Mouse (Mus musculus): Measurements from ENCODE around the gene Slc25a39. TPM values are rescaled to one million over a fixed set of nuclear protein-coding genes. Genes with fewer than 3 reads are reported as not detected.
"Not testable (repeated sequence)": the region's sequence is repeated elsewhere in the genome, so short reads cannot be mapped to it uniquely, and the experiment has no call there.

Gene Slc25a39
- polyA plus RNA-seq, 1 experiment = not detected

DNA sequence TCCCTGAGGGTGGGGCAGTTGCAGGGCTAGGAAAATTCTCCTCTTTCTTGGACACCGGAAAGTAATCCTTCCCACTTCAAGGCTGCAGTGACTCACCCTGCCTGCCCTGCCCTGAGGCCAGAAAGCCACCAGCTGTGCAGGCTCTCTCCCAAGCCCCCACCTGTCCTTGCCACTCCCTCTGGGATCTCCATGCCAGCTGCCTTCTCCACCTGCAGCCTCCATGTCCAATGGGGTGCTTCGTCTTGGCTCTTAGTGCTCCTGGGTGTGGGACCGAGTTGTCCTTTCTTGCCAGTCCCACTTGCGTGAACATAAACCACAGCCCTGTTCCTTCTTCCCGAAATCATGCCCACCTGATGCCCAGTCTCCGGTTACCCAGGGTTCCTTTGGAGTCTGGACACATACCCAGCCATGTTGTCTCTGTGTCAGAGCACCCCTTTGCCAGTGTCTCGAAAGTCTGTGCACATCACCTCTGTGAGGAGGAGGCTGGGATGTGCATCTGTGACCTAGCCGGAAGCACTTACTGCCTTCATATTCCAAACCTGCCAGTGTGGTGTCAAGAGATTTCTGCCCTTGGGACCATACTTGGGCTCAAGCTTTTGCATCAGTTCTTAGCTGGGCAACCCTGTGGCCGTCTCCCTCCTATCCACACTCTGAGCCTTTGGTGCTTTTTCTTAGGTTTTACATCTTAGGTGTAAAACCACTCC is 13.2 kb downstream of the Slc25a39 start:
- 28% methylated on average over 9 of the region's 9 CpGs for WGBS
- H3K27ac ChIP-seq (ENCODE audit: insufficient read depth, low read depth, low read length) = peak overlapping the region; percentile 95

DNA sequence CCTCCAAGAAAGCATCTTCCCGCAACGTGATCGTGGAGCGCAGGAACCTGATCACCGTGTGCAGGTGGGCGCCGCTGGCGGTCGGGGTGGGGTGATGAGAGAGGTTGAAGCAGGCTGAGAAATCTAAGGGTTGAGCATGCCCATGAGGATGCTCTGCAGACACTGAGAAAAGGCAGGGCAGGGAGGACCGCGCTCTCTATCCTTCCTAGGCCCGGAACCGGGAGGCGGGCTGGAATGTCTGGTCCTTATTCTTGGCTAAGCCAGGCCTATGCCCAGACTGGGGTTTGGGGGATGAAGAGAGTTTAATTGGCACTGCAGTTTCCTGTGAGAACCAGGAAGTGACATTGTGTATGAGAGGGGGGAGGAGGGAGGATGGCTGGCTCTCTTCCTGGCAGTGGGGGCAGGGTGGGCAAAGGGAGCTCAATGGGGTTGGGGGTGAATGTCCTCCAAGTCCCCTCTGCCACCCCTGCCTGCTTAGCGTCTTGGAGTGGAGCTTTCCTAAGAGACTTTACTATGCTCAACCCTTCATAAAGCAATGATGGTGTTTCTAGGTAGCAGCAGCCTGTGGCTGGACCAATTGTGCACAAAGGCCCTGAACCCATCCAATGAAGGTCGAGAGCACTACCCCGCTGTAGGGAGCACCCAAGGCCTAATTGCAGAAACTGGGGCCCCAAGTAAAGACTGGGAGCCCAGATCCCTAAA is 13.9 kb downstream of the Slc25a39 start:
- WGBS = 3% methylated on average over 17 of the region's 17 CpGs
- Histone ChIP-seq H3K27ac (ENCODE audit: insufficient read depth, low read depth, low read length) (peak overlapping the region; percentile 95), H3K4me3 (ENCODE audit: insufficient read depth, low read depth, low read length) (peak overlapping the region; percentile 88), H3K4me1 (ENCODE audit: control insufficient read depth, insufficient read depth, low read length) (peaks cover 34% of the 10 kb centered on the region)
- TF ChIP-seq CTCF (IDR thresholded peaks at IDR 0.05; ENCODE audit: insufficient read depth, low read depth, low read length) (no peak), POLR2A (IDR thresholded peaks at IDR 0.05; ENCODE audit: insufficient read depth, low read depth, low read length) (no peak; the same call in 1 of the 2 replicates)

More for the DNA sequence above, 13.2 kb downstream of the Slc25a39 start:
- peak overlapping the region; percentile 88 for H3K4me3 ChIP-seq (ENCODE audit: insufficient read depth, low read depth, low read length)
- TF ChIP-seq POLR2A (IDR thresholded peaks at IDR 0.05; ENCODE audit: insufficient read depth, low read depth, low read length) = no peak
- no peak for TF ChIP-seq CTCF (IDR thresholded peaks at IDR 0.05; ENCODE audit: insufficient read depth, low read depth, low read length)
- peaks cover 41% of the 10 kb centered on the region for H3K4me1 ChIP-seq (ENCODE audit: control insufficient read depth, insufficient read depth, low read length)

DNA sequence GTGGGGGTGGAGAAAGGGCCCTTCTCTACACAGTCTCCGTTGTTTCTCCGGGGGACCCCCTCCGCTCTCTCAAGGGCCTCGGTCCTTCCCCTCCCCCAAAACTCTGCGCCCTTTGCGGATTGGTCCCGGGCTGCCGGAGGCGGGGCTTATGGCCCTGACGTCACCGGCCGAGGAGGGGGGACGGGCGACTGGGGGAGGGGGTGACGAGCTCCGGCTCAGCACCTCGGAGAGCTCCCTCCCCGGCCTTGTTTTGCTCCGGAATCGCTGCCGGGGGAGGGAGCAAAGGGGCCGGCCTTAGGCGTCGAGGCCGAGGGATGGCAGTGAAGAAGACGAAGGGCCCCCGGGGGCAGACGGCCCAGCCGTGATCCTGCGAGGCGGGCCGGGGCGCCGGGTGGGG is 14.5 kb downstream of the Slc25a39 start, which contains the start of gene Rundc3a:
Gene Rundc3a, plus strand, starts transcription at position 166 of the 397 bp plus-strand sequence.
- TF ChIP-seq POLR2A (IDR thresholded peaks at IDR 0.05; ENCODE audit: insufficient read depth, low read depth, low read length) = peak; percentile 73
- TF ChIP-seq CTCF (IDR thresholded peaks at IDR 0.05; ENCODE audit: insufficient read depth, low read depth, low read length) = no peak
- WGBS = under 1% methylated on average over 34 of the region's 34 CpGs
- H3K4me1 ChIP-seq (ENCODE audit: control insufficient read depth, insufficient read depth, low read length) = peaks cover 33% of the 10 kb centered on the region

DNA sequence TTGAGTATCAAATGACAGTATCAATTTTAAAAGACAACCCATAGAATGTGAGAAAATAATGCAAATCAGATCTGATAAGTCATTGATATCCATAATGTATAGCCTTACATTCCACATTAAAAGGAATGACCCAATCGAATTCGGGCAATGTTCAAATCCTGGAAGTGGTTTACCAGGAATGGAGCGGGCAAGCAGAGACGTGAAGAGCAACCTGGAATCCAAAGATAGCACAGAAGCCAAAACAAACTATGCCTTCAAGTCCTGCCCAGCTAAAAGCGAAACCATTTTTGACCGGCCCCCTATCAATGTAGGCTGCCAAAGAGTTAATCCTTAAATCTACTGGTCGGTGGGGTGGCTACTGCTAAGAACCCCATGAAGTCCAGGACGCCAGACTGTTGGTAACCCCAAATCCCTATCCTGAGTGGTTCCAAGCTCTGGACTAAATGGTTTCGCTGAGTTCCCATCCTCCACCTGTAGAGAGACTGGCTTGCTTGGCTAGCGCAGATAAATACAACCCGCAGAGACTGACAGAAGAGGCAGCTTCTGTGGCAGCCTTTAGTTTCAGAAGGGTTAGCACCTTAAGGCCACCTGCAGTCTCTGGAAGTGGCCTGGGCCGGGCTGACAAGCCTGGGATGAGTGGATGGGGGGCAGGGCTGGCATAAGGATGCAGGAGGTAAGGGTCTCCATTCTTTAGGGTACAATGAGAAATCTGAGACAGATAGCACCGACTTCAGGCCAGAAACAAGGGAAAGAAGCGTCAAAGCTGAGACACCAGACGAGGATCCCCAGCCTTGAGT is 15.1 kb downstream of the Slc25a39 start:
- 19% methylated on average over 15 of the region's 15 CpGs for WGBS
- TF ChIP-seq POLR2A (IDR thresholded peaks at IDR 0.05; ENCODE audit: insufficient read depth, low read depth, low read length) = no peak
- TF ChIP-seq CTCF (IDR thresholded peaks at IDR 0.05; ENCODE audit: insufficient read depth, low read depth, low read length) = no peak
- H3K4me1 ChIP-seq (ENCODE audit: control insufficient read depth, insufficient read depth, low read length) = peaks cover 27% of the 10 kb centered on the region

More for the DNA sequence above, 14.5 kb downstream of the Slc25a39 start, which contains the start of gene Rundc3a:
- Histone ChIP-seq H3K4me3 (ENCODE audit: insufficient read depth, low read depth, low read length) (peak within 1 kb of the TSS; percentile 88), H3K27ac (ENCODE audit: insufficient read depth, low read depth, low read length) (peak within 1 kb of the TSS; percentile 95)

DNA sequence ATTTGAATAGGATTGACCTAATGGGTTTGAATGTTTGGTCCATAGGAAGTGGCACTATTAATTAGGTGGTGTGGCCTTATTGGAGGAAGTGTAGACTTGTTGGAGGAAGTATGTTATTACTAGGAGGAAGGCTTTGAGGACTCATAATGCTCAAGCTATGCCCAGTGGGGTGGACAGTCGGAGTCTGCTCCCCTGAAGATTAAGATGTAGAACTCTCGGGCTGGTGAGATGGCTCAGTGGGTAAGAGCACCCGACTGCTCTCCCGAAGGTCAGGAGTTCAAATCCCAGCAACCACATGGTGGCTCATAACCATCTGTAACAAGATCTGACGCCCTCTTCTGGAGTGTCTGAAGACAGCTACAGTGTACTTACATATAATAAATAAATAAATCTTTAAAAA is 18.3 kb downstream of the Slc25a39 start:
- H3K27ac ChIP-seq (ENCODE audit: insufficient read depth, low read depth, low read length); H3K4me3 ChIP-seq (ENCODE audit: insufficient read depth, low read depth, low read length); H3K4me1 ChIP-seq (ENCODE audit: control insufficient read depth, insufficient read depth, low read length): not testable (repeated sequence)
- 87% methylated on average over 4 of the region's 5 CpGs for WGBS

More for the DNA sequence above, 15.1 kb downstream of the Slc25a39 start:
- Histone ChIP-seq H3K4me3 (ENCODE audit: insufficient read depth, low read depth, low read length) (peak overlapping the region; percentile 46), H3K27ac (ENCODE audit: insufficient read depth, low read depth, low read length) (peak overlapping the region; percentile 91)

DNA sequence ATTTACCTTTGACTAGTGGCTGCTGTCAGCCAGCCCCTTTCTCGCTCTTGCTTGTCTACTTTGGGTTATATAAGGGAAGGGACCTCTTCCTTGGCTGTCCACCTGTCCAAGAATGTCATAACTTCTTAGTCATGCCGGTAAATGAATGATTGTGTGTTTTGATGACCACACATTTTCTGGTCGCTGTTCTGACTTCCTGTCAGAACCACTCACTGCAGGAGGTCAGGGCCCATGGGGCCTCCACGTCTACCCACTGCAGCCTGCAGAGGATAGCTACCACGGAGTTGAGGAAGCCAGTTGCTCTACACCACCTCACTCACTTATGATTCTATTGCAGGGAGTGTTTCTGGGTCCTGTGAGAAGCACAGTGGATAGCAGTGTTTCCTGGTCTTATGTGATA is 21.6 kb downstream of the Slc25a39 start:
- 79% methylated on average over 5 of the region's 5 CpGs for WGBS

DNA sequence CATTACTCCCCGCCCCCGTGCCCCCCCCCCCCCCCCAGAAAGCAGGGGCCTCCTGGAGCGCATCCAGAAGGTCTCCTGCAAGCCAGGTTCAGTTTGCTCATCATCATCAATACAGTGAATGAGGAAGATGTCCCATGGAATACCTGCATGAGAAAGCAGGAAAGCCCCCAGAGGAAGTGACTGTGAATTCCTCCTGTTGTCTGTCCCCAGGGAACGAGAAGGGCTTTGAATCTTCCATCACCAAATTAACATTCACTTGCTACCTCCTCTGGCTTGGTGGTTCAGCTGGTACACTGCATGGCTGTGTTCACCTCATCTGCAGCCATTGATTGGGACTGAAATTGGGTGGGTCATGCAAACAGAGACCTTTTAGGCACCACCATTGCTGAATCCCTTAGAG is 22.7 kb downstream of the Slc25a39 start:
- Histone ChIP-seq H3K4me1 (ENCODE audit: control insufficient read depth, insufficient read depth, low read length) (peaks cover 3% of the 10 kb centered on the region; the same call in 1 of the 2 replicates), H3K4me3 (ENCODE audit: insufficient read depth, low read depth, low read length) (no peak overlapping the region), H3K27ac (ENCODE audit: insufficient read depth, low read depth, low read length) (no peak overlapping the region)
- WGBS = 40% methylated on average over 4 of the region's 4 CpGs
- TF ChIP-seq POLR2A (IDR thresholded peaks at IDR 0.05; ENCODE audit: insufficient read depth, low read depth, low read length) (no peak), CTCF (IDR thresholded peaks at IDR 0.05; ENCODE audit: insufficient read depth, low read depth, low read length) (no peak)

More for the DNA sequence above, 21.6 kb downstream of the Slc25a39 start:
- TF ChIP-seq CTCF (IDR thresholded peaks at IDR 0.05; ENCODE audit: insufficient read depth, low read depth, low read length) (no peak), POLR2A (IDR thresholded peaks at IDR 0.05; ENCODE audit: insufficient read depth, low read depth, low read length) (no peak)
- Histone ChIP-seq H3K4me3 (ENCODE audit: insufficient read depth, low read depth, low read length) (no peak overlapping the region), H3K4me1 (ENCODE audit: control insufficient read depth, insufficient read depth, low read length) (peaks cover 3% of the 10 kb centered on the region; the same call in 1 of the 2 replicates), H3K27ac (ENCODE audit: insufficient read depth, low read depth, low read length) (no peak overlapping the region)

DNA sequence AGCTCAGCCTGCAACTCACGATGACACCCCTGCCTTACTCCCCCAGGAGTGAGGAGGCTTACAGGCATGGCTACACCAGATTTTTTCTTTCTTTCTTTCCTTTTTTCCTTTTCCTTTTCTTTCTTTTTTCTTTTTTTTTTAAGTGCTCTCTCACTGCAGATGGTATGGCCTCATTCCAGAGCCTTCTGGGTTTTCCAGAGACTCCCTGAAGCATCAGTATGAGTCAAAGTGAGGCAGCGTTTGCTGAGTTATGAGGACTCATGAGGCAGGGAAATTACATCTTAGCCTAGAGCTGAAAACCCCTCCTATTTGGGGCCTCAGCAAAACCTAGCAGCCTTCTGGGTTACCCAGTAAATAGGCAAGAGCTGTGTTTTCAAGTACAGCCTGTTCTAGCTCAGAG is 23.3 kb downstream of the Slc25a39 start:
- Histone ChIP-seq H3K27ac (ENCODE audit: insufficient read depth, low read depth, low read length) (no peak overlapping the region), H3K4me3 (ENCODE audit: insufficient read depth, low read depth, low read length) (no peak overlapping the region), H3K4me1 (ENCODE audit: control insufficient read depth, insufficient read depth, low read length) (peaks cover 3% of the 10 kb centered on the region; the same call in 1 of the 2 replicates)
- no peak for TF ChIP-seq CTCF (IDR thresholded peaks at IDR 0.05; ENCODE audit: insufficient read depth, low read depth, low read length)
- TF ChIP-seq POLR2A (IDR thresholded peaks at IDR 0.05; ENCODE audit: insufficient read depth, low read depth, low read length) = no peak
- WGBS = 15% methylated on average over 2 of the region's 2 CpGs

Measured in olfactory bulb, adult 2 months (tissue).